In the genomic region with DNA sequence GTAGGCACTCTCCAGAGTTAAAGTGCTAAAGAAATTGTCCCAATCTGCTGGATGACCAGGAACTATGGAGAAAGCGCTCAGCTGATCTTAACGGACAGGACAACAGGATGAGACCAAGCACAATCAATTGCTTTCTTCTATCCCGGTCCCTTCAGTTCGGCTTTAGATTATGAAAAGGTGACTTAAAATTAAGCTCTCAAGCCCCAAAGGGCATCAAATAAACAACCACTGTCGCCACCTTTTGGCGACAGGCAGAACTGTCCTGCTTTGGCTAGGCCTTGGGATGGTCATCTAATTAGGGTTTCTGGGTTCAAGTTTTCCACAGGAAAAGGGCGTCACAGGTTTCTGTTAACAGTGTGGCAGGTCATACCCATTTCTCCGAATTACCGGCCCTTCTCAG, we compare ENCODE assay signal across 8 mouse cellular contexts.
DNase-seq lines count a peak whose midpoint lies in the region; ATAC-seq lines count a peak whose summit lies in the region.

No protein-coding gene starts in this region.

- DNase-seq in frontal cortex, postnatal 36 days (ENCODE audit: low spot score in 2 of 2), result peak; percentile 22 to 35
- no peak for DNase-seq in frontal cortex, postnatal 25 days (ENCODE audit: low spot score in 2 of 2)
- peak; percentile 16 for DNase-seq in ovary, postnatal 36 days (ENCODE audit: low spot score)
- no peak for DNase-seq in ovary, postnatal 14 days (ENCODE audit: low spot score)
- peak; percentile 42 to 64 for DNase-seq in heart, postnatal 14 days
- DNase-seq in lung, postnatal 36 days, result peak; percentile 40
- no peak for DNase-seq in thymus, postnatal 25 days

- intact Hi-C loops in heart, postnatal 14 days (cut with DNase I), result loop anchor here (2.0 kb wide), 1 partner anchor 228 kb away; no protein-coding TSS in a partner anchor

- ATAC-seq in cerebellum, adult (ENCODE audit: insufficient number of reproducible peaks, low FRiP score, low TSS enrichment), result peak; percentile 53

Comparison
In these comparisons a context has a peak if more than half of its experiments do, and no peak if none do; other contexts are left out.
1. DNase-seq: peak in frontal cortex, postnatal 36 days (2 of 2), ovary, postnatal 36 days (single experiment), heart, postnatal 14 days (2 of 2) and lung, postnatal 36 days (single experiment); none in frontal cortex, postnatal 25 days (0 of 2), ovary, postnatal 14 days (single experiment) and thymus, postnatal 25 days (single experiment).